Mouse (Mus musculus) C3H10T1/2 (cell line): Measurements from ENCODE around the gene Cyp2c70. TPM values are rescaled to one million over a fixed set of nuclear protein-coding genes. Genes with fewer than 3 reads are reported as not detected.

ENCODE experiments used
- polyA plus RNA-seq, 2 experiments: library from polyadenylated mRNA; unstranded; fragments of >200 nt; fragmentation: generic; extraction: Trizol; gene quantifications; one replicate each; pipeline ENCODE4 v1.2.1; 2012; ENCODE audit warnings: missing spikeins in 2 of 2

The Cyp2c70 gene
- not detected for polyA plus RNA-seq

GRCm38 (mm10) chr19:40187160-40187559 lies at the start of gene Cyp2c70:
Gene Cyp2c70, minus strand, starts transcription at chr19:40187333.

Other genes starting within 250 kb of the Cyp2c70 start
- not detected for gene Cyp2c37, start 194.9 kb downstream of the Cyp2c70 start, polyA plus RNA-seq
- not detected for gene Cyp2c54, start 113.5 kb downstream of the Cyp2c70 start, polyA plus RNA-seq
- gene Cyp2c50, start 97.6 kb downstream of the Cyp2c70 start, polyA plus RNA-seq, result not detected
- gene Pdlim1, start 84.5 kb upstream of the Cyp2c70 start, polyA plus RNA-seq, result 10 to 100 TPM in 1 of 2 experiments, 1 to 10 TPM in 1; 1.4 to 10.1 TPM